Mouse (Mus musculus) hindbrain, embryonic 16.5 days (tissue): ENCODE results near the gene Rps12-ps3. TPM values are rescaled to one million over a fixed set of nuclear protein-coding genes. Genes with fewer than 3 reads are reported as not detected.

Source experiments
- ATAC-seq: fragments of 200-750 bp; cut with Nextera tagmentation; 2 replicates; pipeline ENCODE4 v1.8.0; 2017; ENCODE audit warnings: moderate TSS enrichment, moderate library complexity
- H3K27ac ChIP-seq: fragments of 300-500 bp; sonication (generic); 2 replicates; pipeline ENCODE4 v1.5.1; 2014; ENCODE audit warnings: low read depth, mild to moderate bottlenecking, control low read depth, low read length, moderate library complexity
- H3K27me3 ChIP-seq: fragments of 300-500 bp; sonication (generic); replicated peaks from 2 replicates; pipeline ENCODE4 v1.6.1; 2014; ENCODE audit warnings: low read length; ENCODE audit not compliant: control insufficient read depth, insufficient read depth
- H3K36me3 ChIP-seq: fragments of 300-500 bp; sonication (generic); 2 replicates; pipeline ENCODE4 v1.6.1; 2014; ENCODE audit warnings: mild to moderate bottlenecking, low read length, moderate library complexity, mixed read lengths; ENCODE audit not compliant: control insufficient read depth, insufficient read depth
- H3K4me1 ChIP-seq: fragments of 300-500 bp; sonication (generic); 2 replicates; pipeline ENCODE4 v1.6.1; 2014; ENCODE audit warnings: low read depth, low read length; ENCODE audit not compliant: control insufficient read depth, insufficient read depth
- H3K4me2 ChIP-seq: fragments of 300-500 bp; sonication (generic); 2 replicates; pipeline ENCODE4 v1.6.1; 2014; ENCODE audit warnings: mild to moderate bottlenecking, low read length, control low read depth, moderate library complexity
- H3K4me3 ChIP-seq: fragments of 300-500 bp; sonication (generic); 2 replicates; pipeline ENCODE4 v1.5.1; 2014; ENCODE audit warnings: mild to moderate bottlenecking, low read length, control low read depth, moderate library complexity
- H3K9ac ChIP-seq: fragments of 300-500 bp; sonication (generic); 2 replicates; pipeline ENCODE4 v1.6.1; 2014; ENCODE audit warnings: low read depth, mild to moderate bottlenecking, control low read depth, low read length, moderate library complexity
- H3K9me3 ChIP-seq: fragments of 300-500 bp; sonication (generic); 2 replicates; pipeline ENCODE4 v1.6.1; 2014; ENCODE audit warnings: mild to moderate bottlenecking, low read length, moderate library complexity; ENCODE audit not compliant: control insufficient read depth
- WGBS: fragments of 180-500 bp; shearing (Covaris S2); extraction: QIAGEN DNeasy Blood & Tissue Kit; methylation state at CpG from one replicate; pipeline ENCODE4 v1.1.7; 2014; 5-methylcytosine and 5-hydroxymethylcytosine counted together
- polyA plus RNA-seq: library from polyadenylated mRNA; unstranded; fragments of >200 nt; fragmentation: Nextera tagmentation; extraction: Ambion mirVana; gene quantifications from 2 replicates; pipeline ENCODE4 v1.2.1, GENCODE M21; 2015

Gene Rps12-ps3
- polyA plus RNA-seq, 1 experiment from 2014 or later, result 9.4 TPM

DNA sequence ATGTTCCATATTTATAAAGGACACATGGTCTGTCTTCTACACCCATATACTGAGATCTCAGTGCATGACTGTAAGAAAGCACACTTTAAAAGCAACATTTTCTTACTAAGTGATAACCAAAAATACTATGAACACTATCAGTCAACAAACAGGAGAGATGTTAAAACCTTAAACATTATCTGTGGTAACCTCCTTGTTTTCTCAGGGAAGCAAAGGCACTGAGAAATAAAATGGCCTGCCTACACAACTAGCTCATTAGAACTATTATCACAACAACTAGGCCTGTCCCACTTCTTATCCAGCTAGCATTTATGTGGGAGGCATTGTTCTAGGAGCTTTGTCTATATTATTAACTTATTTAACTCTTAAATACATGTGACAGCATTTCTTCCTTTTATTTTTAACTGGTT, 8.7 kb downstream of the Rps12-ps3 start:
- H3K9me3 ChIP-seq, result no peaks in the 10 kb centered on the region
- no peak for ATAC-seq
- no peak overlapping the region for H3K4me3 ChIP-seq
- no peaks in the 10 kb centered on the region for H3K27me3 ChIP-seq
- H3K27ac ChIP-seq, result no peak overlapping the region
- no peaks in the 10 kb centered on the region for H3K4me1 ChIP-seq
- H3K36me3 ChIP-seq, result no peaks in the 10 kb centered on the region
- H3K4me2 ChIP-seq, result no peak overlapping the region
- no peak overlapping the region for H3K9ac ChIP-seq

DNA sequence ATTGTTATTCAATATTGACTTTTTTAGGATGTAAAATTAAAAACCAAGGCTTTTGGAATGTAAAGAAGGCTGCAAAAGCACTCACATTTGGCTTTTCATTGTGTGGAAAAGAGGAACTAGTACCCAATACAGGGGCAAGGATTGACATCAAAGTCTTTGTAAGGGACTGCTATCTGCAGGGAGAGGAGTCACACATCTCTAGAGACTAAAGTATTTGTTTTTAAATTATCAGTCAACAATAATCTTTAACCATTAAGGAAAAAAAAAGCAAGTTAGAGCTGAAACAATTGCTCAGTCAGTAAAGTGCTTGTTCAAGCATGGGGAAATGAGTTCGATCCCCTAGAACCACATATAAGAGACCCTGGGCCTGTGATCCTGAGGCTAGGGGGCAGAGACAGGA, 14.6 kb downstream of the Rps12-ps3 start:
- Histone ChIP-seq H3K36me3 (no peaks in the 10 kb centered on the region), H3K9ac (no peak overlapping the region), H3K4me2 (no peak overlapping the region), H3K4me1 (peaks cover 4% of the 10 kb centered on the region; the same call in 1 of the 2 replicates), H3K27ac (no peak overlapping the region), H3K4me3 (no peak overlapping the region), H3K27me3 (no peaks in the 10 kb centered on the region), H3K9me3 (no peaks in the 10 kb centered on the region)
- 100% methylated on average over 1 of the region's 1 CpGs for WGBS
- ATAC-seq, result no peak

DNA sequence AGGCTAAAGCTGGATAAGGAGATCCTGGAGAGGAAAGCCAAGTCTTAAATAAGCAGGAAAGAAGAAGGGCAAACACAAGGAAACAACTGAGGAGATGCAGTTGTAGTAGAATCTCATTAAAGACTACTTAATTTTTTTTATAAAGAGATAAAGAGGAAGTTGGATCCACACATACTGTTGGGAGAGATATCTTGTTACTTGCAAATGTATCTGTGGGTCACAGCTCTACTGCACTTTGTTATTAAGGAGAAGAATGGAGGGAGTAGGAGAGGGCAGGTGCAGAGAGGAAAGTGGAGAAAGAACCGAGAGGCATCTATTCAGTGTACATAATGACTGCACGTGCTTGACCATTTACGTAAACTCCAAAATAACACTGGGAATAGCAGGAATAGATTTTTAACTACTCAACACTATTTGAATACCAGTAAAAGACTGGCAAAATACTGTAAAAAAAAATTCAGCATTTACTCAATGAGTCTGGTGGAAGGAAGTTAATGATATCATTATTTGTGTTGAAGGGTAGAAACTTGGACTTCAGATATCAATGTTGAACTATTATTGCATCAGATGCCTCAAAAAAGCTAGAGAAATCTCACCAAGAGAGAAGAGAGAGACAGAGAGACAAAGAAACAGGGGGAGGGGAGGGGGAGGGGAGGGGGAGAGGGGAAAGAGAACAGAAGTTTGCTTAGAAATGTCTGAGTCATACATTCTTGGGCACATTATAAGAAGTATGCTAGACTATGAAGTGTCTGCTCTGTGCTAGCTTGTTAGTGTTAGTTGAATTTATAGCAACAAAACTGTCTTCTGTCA, 16.0 kb downstream of the Rps12-ps3 start:
- no peak overlapping the region for H3K4me2 ChIP-seq
- no peaks in the 10 kb centered on the region for H3K27me3 ChIP-seq
- no peaks in the 10 kb centered on the region for H3K36me3 ChIP-seq
- H3K27ac ChIP-seq, result no peak overlapping the region
- ATAC-seq, result no peak
- no peak overlapping the region for H3K9ac ChIP-seq
- H3K9me3 ChIP-seq, result no peaks in the 10 kb centered on the region
- peaks cover 10% of the 10 kb centered on the region for H3K4me1 ChIP-seq
- H3K4me3 ChIP-seq, result no peak overlapping the region
- WGBS, result 72% methylated on average over 3 of the region's 3 CpGs

DNA sequence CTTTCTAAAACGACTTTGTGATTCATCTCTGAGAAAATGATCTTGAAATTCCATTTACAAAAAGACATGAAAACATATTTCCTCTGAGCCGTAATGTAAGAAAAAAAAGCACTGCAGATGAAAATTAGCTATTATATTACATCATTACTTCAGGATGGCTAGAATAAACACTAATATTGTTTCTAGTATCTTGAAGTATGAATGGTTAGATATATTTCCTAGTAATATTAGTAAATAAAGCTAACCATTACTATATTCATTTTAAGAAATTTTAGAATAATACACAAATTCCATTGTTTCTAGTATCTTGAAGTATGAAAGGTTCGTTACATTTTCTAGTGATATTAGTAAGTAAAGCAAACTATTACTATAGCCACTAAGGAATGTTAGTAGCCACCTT, 17.8 kb downstream of the Rps12-ps3 start:
- H3K4me3 ChIP-seq, result no peak overlapping the region
- no peak for ATAC-seq
- no peaks in the 10 kb centered on the region for H3K36me3 ChIP-seq
- 85% methylated on average over 3 of the region's 3 CpGs for WGBS
- H3K27me3 ChIP-seq, result no peaks in the 10 kb centered on the region
- H3K9ac ChIP-seq, result no peak overlapping the region
- H3K9me3 ChIP-seq, result no peaks in the 10 kb centered on the region
- H3K4me2 ChIP-seq, result no peak overlapping the region
- H3K27ac ChIP-seq, result no peak overlapping the region
- peaks cover 24% of the 10 kb centered on the region for H3K4me1 ChIP-seq

DNA sequence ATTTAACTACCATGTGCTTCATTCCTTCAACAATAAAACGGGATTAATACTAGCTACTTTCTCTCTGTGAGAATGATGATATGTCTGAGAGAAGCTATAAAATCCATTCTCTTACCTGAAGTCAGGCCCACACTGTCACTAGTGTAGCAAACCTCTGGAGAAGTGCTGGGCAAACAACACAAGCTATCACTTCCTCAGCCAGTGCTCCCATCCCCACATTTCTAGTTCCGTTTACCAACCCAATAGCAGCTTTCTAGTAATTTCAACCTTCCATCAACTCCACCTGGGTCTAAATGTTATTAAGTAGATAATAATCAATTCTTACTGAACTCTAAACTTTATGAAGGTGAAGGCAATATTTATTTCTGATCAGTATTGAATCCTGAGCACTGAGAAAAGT, 20.9 kb downstream of the Rps12-ps3 start:
- Histone ChIP-seq H3K4me3 (peak overlapping the region; percentile 95), H3K9ac (no peak overlapping the region), H3K9me3 (no peaks in the 10 kb centered on the region), H3K4me2 (peak overlapping the region; percentile 99), H3K36me3 (no peaks in the 10 kb centered on the region), H3K4me1 (peaks cover 24% of the 10 kb centered on the region), H3K27ac (no peak overlapping the region), H3K27me3 (no peaks in the 10 kb centered on the region)
- 36% methylated on average over 2 of the region's 2 CpGs for WGBS
- ATAC-seq, result no peak

DNA sequence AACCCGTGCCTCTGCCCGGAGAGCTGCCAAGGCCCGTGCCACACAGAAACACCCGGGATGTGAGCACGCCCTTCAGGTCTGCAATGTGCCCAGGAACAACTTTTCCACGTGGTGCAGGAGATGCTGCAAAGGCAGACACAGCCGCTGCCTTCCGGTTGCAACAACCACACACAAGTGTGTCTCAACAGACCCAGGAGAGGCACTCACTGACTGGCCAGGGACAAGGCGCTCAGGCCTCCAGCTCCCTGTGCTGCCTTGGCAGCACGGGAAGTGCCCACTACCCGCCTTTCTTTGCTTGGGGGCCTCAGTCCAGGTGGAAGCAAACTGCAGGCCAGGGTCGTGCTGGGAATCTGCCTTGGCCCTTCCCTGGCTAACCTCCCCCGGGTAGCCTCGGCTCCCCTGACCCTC, 22.2 kb downstream of the Rps12-ps3 start:
- no peaks in the 10 kb centered on the region for H3K36me3 ChIP-seq
- WGBS, result under 1% methylated on average over 14 of the region's 14 CpGs
- no peaks in the 10 kb centered on the region for H3K27me3 ChIP-seq
- peak overlapping the region; percentile 95 for H3K9ac ChIP-seq
- H3K9me3 ChIP-seq, result no peaks in the 10 kb centered on the region
- H3K27ac ChIP-seq, result no peak overlapping the region
- H3K4me3 ChIP-seq, result peak overlapping the region; percentile 95
- peaks cover 24% of the 10 kb centered on the region for H3K4me1 ChIP-seq
- no peak for ATAC-seq
- peak overlapping the region; percentile 99 for H3K4me2 ChIP-seq

DNA sequence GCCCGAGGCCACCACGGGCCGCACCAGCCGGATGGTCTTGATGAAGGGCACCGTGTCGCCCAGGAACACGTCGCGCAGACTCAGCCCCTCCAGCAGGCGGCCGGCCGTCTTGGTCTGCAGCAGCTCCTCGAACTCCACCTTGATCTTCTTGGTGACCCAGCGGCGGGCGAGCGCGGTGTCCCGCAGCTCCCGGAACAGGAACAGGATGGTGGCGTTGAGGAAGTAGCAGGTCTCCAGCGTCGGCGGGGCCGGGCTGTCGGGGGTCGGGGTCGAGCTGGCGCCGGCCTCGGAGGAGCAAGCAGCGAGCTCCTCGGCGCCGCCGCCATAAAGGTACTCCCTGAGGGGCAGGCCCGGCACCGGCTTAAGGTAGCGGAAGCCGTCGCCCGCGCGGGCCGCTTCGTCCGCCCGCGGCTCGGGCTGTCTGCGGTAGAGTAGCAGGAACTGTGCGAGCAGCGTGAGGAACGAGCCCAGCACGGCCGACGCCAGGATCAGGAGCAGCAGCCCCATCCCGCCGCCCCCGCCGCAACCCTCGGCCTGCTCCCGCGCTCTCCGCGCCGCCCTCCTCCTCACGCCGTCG, 23.1 kb downstream of the Rps12-ps3 start:
- Histone ChIP-seq H3K4me3 (peak overlapping the region; percentile 95), H3K4me1 (peaks cover 24% of the 10 kb centered on the region), H3K27ac (peak overlapping the region; percentile 97), H3K9ac (peak overlapping the region; percentile 95), H3K27me3 (no peaks in the 10 kb centered on the region), H3K36me3 (no peaks in the 10 kb centered on the region), H3K9me3 (no peaks in the 10 kb centered on the region), H3K4me2 (peak overlapping the region; percentile 99)
- ATAC-seq, result peak; percentile 77
- 0% methylated on average over 39 of the region's 70 CpGs for WGBS

DNA sequence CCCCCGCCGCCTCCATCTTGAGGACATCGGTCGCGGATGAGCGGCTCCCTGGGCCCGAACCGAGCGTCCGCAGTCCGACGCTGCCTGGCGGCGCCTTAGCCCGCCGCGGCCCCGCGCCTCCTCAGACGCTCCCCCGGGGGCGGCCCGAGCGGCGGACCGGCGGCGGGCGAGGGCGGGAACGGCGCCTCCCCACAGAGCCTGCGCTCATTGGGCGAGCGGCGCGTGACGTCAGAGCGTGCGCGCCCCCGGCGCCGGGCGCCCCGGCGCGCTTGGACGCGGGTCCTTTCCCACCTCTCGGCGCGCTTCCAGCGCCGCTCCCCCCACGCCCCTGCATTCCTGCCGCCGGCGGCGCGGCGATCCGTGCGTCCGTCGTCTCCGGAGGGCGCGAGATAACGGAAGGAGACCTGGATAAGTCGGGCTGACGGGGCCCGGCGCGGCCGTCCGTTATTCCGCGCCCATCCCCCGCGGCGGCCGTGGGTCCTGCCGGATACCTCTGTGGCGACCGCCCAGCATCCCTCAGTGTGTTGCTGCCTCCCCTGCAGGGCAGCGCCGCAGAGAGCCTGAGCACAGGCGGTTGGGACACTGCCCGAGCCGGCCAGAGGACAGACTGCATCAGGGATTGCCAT, 23.7 kb downstream of the Rps12-ps3 start, which contains the start of gene Pdzd8:
Gene Pdzd8, minus strand, starts transcription at position 123 of the 626 bp plus-strand sequence.
- no peaks in the 10 kb centered on the region for H3K36me3 ChIP-seq
- H3K4me3 ChIP-seq, result peak within 1 kb of the TSS; percentile 95
- under 1% methylated on average over 57 of the region's 91 CpGs for WGBS
- no peaks in the 10 kb centered on the region for H3K9me3 ChIP-seq
- peaks cover 24% of the 10 kb centered on the region for H3K4me1 ChIP-seq
- H3K27me3 ChIP-seq, result no peaks in the 10 kb centered on the region
- H3K4me2 ChIP-seq, result peak within 1 kb of the TSS; percentile 99
- peak within 1 kb of the TSS; percentile 95 for H3K9ac ChIP-seq
- peak; percentile 95 for ATAC-seq
- peak within 1 kb of the TSS; percentile 97 for H3K27ac ChIP-seq

DNA sequence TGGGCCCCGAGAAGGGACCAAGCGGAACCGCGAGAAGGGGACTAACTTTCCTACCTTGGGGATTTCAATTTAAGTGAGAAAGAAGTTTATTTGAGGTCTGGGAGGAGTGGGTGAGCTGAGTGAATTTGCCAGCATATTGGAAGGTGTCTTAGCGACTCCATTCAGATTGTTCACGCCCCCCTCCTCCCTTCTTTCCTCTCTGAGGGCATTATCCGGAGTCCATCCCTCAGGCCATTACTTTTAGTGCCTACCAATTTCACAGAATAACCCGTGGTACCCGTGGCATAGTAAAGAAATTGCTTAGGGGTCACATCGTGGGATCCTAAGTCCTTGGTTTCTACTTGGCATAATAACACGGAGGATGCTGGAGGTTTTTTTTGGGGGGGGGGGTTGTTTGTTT, 24.2 kb downstream of the Rps12-ps3 start:
- H3K27me3 ChIP-seq, result no peaks in the 10 kb centered on the region
- peak overlapping the region; percentile 97 for H3K27ac ChIP-seq
- no peaks in the 10 kb centered on the region for H3K36me3 ChIP-seq
- peak; percentile 14 for ATAC-seq
- peaks cover 20% of the 10 kb centered on the region for H3K4me1 ChIP-seq
- H3K4me3 ChIP-seq, result peak overlapping the region; percentile 95
- peak overlapping the region; percentile 95 for H3K9ac ChIP-seq
- H3K9me3 ChIP-seq, result no peaks in the 10 kb centered on the region
- WGBS, result 3% methylated on average over 11 of the region's 11 CpGs
- H3K4me2 ChIP-seq, result peak overlapping the region; percentile 74
